Mouse (Mus musculus): ENCODE results near the gene Tex28. TPM values are rescaled to one million over a fixed set of nuclear protein-coding genes. Genes with fewer than 3 reads are reported as not detected.
"Not testable (repeated sequence)": the region's sequence is repeated elsewhere in the genome, so short reads cannot be mapped to it uniquely, and the experiment has no call there.

The Tex28 gene
- polyA plus RNA-seq (2012; rRNA removed) = not detected in 2 replicates

DNA sequence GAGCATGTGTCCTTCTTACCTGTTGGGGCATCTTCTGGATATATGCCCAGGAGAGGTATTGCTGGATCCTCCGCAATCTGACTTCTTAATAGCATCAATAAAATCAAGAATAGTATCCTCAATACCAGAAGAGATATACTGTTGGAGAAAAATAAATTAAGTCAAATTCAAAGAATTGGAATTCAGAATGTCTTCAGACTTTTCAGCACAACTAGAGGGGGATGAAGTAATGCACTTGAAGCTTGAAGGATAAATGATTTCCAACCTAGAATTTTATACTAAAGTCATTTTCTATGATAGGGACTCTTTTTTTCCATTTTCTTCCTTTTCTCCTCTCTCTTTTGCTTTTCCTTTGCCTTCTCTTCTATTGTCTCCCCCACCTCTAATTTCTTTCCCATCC, at the start of gene Tex28:
Tex28 (minus strand) TSS at position 101 of the 400 bp plus-strand sequence.
- TF ChIP-seq POLR2A (IDR thresholded peaks at IDR 0.05; ENCODE audit: borderline replicate concordance, extremely low read depth, insufficient read depth, insufficient read length, poor library complexity, severe bottlenecking) = no peak
- TF ChIP-seq CTCF (IDR thresholded peaks at IDR 0.05; ENCODE audit: borderline replicate concordance, extremely low read depth, insufficient read depth, insufficient read length) = no peak
- DNase-seq (ENCODE audit: low read depth) = no peak

DNA sequence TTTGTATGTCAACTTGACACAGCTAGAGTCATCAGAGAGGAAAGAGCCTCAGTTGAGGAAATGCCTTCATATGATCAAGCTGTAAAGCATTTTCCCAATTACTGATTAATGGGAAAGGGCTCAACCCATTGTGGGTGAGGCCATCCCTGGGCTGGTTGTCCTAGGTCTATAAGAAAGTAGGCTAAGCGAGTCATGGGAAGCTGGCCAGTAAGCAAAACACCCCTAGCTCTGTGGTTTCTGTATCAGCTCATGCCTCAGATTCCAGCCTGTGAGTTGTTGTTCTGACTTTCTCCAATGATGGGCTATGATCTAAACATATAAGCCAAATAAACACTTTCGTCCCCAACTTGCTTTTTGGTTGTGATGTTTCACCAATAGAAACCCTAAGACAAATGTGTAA, 35.9 kb upstream of the Tex28 start:
- TF ChIP-seq POLR2A (IDR thresholded peaks at IDR 0.05; ENCODE audit: borderline replicate concordance, extremely low read depth, insufficient read depth, insufficient read length, poor library complexity, severe bottlenecking) (no peak), CTCF (IDR thresholded peaks at IDR 0.05; ENCODE audit: borderline replicate concordance, extremely low read depth, insufficient read depth, insufficient read length) (no peak)
- DNase-seq (ENCODE audit: low read depth) = no peak

DNA sequence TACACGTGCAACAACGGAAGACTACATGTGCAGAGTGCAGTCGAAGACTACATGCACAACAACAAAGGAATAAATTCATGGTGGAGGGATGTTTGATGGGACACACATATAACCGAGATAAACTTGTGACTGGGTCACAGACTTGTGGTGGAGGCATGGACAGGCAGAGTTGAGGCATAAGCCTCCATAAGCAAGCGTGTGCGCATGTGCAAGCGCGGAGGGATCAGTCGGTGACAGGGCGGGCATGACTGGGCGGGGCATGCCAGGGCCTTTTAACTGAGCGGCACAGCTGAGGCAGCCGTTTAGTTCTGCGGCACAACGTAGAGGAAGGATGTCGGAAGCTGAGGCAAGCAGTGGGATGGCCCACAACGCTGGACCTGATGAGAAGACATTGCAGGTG, 9.3 kb upstream of the Tex28 start, which contains the start of gene Tktl1:
Tktl1 (plus strand) TSS at position 301 of the 400 bp plus-strand sequence.
- TF ChIP-seq POLR2A (IDR thresholded peaks at IDR 0.05; ENCODE audit: borderline replicate concordance, extremely low read depth, insufficient read depth, insufficient read length, poor library complexity, severe bottlenecking) (no peak), CTCF (IDR thresholded peaks at IDR 0.05; ENCODE audit: borderline replicate concordance, extremely low read depth, insufficient read depth, insufficient read length) (no peak)
- DNase-seq (ENCODE audit: low read depth) = no peak

DNA sequence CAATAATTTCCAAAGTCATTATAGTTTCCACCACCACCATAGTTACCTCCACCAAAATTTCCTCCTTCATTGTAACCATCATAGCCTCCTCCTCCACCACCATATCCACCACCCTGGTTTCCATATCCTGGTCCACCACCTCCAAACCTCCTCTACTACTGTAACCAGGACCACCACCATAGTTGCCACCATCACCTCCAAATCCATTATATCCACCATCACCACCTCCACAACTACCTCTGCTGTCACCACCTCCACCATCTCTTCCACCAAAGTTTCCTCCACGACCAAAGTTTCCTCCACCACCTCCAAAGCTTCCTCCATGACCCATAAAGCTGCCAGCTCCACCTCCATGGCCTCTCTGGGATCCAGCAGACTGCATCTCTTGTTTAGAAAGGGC, 32.4 kb downstream of the Tex28 start, which contains the start of gene Mecp2:
Mecp2 (minus strand) TSS at position 101 of the 400 bp plus-strand sequence.
- DNase-seq (ENCODE audit: low read depth) = not testable (repeated sequence)

DNA sequence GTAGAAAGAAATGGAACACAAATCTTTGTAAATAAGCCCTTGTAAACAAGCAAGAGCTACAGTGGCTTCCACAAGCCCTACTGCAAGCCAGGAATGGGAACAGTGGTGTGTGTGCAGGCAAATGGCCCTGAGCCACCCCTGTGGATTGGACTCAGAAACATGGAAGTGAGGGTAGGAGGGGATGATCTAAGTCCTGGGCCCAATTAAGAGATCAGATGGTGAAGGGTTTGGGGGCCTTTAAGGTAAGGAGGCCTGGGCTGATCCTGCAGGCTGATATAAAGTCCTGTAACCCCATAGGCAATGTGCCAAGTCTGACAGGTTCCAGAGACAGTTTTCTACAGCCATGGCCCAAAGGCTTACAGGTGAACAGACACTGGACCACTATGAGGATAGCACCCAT, 40.5 kb downstream of the Tex28 start, which contains the start of gene Opn1mw:
Opn1mw (plus strand) TSS at position 301 of the 400 bp plus-strand sequence.
- TF ChIP-seq POLR2A (IDR thresholded peaks at IDR 0.05; ENCODE audit: borderline replicate concordance, extremely low read depth, insufficient read depth, insufficient read length, poor library complexity, severe bottlenecking) (no peak), CTCF (IDR thresholded peaks at IDR 0.05; ENCODE audit: borderline replicate concordance, extremely low read depth, insufficient read depth, insufficient read length) (no peak)

DNA sequence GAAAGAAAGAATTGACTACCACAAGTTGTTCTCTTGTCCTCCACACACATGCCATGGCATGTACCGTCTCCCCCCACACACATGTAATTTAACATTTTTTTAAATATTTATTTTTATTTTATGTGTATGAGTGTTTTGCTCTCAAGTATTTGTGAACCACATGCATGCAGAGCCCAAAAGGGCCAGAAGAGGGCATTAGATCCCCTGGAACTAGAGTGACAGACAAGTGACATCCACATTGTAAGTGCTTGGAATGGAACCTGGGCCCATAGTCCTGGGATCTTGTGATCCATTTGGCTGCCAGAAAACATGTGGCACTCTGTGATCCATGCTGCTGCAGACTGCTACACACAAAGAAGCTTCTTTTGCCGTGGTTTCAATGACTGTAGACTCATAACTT, 42.7 kb downstream of the Tex28 start:
- no peak for TF ChIP-seq CTCF (IDR thresholded peaks at IDR 0.05; ENCODE audit: borderline replicate concordance, extremely low read depth, insufficient read depth, insufficient read length)
- TF ChIP-seq POLR2A (IDR thresholded peaks at IDR 0.05; ENCODE audit: borderline replicate concordance, extremely low read depth, insufficient read depth, insufficient read length, poor library complexity, severe bottlenecking) = no peak
- DNase-seq (ENCODE audit: low read depth) = peak; percentile 0

More for the DNA sequence above, 40.5 kb downstream of the Tex28 start, which contains the start of gene Opn1mw:
- DNase-seq (ENCODE audit: low read depth) = no peak

DNA sequence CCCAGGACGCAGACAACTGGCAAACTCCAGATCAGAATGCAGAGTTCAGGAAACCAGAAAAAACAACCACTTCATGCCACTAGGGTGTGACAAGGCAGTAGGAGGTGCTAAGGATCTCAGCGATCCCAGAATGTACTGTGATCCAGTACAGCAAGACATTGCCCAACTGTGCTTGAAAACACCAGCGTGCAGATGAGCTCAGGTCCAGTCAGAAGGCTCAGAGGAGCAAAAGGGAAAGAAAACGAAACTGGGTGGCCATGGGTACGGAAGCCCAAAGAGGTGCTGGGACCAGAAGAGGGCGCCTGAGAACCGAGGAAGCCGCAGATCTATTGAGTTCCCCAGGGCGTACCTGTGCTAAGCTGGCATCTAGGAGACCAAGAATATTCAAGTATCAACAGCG, 52.1 kb downstream of the Tex28 start:
- TF ChIP-seq CTCF (IDR thresholded peaks at IDR 0.05; ENCODE audit: borderline replicate concordance, extremely low read depth, insufficient read depth, insufficient read length) (peak; percentile 52), POLR2A (IDR thresholded peaks at IDR 0.05; ENCODE audit: borderline replicate concordance, extremely low read depth, insufficient read depth, insufficient read length, poor library complexity, severe bottlenecking) (no peak)
- peak; percentile 68 for DNase-seq (ENCODE audit: low read depth)

DNA sequence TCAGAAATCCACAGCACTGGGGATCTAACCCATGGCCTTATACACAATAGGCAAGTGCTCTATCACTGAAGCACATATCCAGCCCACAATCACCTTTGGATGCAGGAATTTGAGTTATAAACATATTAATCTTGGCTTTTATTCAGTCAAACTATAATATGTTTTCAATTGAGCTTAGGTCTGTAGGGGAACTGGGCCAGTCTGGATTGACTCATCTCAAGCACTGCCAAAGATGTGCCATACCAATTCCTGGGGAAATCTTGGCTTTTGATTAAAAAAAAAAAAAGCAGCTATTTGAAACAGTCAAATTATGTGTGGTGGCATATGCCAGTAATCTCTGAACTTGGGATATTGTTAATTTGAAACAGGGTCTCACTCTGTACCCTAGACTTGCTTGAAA, 53.6 kb downstream of the Tex28 start:
- TF ChIP-seq POLR2A (IDR thresholded peaks at IDR 0.05; ENCODE audit: borderline replicate concordance, extremely low read depth, insufficient read depth, insufficient read length, poor library complexity, severe bottlenecking) (no peak), CTCF (IDR thresholded peaks at IDR 0.05; ENCODE audit: borderline replicate concordance, extremely low read depth, insufficient read depth, insufficient read length) (no peak)
- DNase-seq (ENCODE audit: low read depth) = no peak

DNA sequence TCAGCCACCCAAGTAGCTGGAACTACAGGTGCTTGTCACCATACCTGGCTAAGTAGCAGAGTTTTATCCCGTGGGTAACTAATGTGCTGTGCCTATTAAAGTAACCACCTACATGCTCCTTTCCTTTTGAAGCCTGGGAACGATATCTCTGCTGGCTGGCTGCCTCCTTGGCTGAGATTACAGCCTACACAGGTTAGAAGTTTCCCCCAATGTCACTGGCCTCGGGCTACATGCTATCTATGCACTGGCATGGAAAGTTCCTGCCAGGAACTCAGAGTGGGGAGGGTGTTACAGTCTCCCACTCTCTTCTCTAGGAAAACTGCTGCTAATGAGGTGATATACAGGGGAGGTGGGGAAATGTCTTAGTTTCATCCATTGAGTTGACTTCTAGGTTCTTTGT, 58.9 kb downstream of the Tex28 start:
- TF ChIP-seq POLR2A (IDR thresholded peaks at IDR 0.05; ENCODE audit: borderline replicate concordance, extremely low read depth, insufficient read depth, insufficient read length, poor library complexity, severe bottlenecking) (no peak), CTCF (IDR thresholded peaks at IDR 0.05; ENCODE audit: borderline replicate concordance, extremely low read depth, insufficient read depth, insufficient read length) (no peak)
- DNase-seq (ENCODE audit: low read depth) = no peak

DNA sequence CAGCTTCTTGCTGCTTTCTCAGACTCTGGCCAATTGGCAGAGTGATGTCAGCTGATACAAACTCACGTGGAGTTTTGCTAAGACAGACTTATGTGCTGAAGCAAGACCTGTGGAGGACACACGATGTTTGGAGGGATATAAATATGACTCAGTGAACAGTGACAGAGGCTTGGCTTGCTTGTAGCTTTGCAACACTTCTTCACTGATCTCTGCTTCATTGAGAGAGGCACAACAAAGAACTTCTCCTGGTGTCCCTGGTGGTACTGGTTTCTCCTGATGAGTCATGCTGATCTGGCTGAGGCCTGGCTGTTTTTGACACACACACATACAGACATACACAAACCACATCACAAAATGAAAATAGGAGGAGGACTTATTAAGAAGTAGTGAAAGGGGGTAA, 61.7 kb downstream of the Tex28 start:
- no peak for DNase-seq (ENCODE audit: low read depth)
- no peak for TF ChIP-seq POLR2A (IDR thresholded peaks at IDR 0.05; ENCODE audit: borderline replicate concordance, extremely low read depth, insufficient read depth, insufficient read length, poor library complexity, severe bottlenecking)
- TF ChIP-seq CTCF (IDR thresholded peaks at IDR 0.05; ENCODE audit: borderline replicate concordance, extremely low read depth, insufficient read depth, insufficient read length) = no peak

DNA sequence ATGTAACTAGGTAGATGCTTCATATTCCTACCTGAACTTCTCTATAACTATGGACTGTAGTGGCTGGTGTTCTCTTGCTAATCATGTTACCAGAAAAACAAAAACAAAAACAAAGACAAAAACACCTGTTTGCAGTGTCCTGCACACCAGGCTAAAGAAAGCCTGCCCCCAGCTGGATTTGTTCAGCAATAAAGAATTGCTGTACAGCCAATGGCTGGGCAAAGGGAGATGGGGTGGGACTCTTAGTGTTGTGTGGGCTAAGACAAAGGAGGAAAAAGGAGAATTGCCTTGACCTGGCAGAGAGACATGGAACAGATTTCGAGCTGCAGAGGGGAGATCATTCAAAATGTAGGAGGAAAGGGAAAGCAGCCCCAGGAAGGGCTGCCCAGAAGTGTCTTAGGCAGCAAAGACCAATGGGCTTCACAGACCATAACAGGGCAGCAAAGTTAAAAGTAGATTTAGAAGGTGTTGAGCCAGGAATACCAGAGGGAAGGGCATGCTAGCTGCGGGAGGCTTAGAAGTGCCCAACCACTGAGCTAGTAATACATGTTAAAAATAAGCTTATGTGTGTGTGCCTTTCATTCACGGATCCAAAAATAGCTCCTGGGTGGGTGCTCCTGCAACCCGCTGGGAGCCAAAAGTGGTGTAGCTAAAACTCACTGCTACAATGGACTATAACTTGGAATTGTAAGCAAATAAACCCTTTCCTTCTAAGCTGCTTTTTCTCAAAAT, 64.0 kb downstream of the Tex28 start:
- no peak for DNase-seq (ENCODE audit: low read depth)
- TF ChIP-seq CTCF (IDR thresholded peaks at IDR 0.05; ENCODE audit: borderline replicate concordance, extremely low read depth, insufficient read depth, insufficient read length) (no peak), POLR2A (IDR thresholded peaks at IDR 0.05; ENCODE audit: borderline replicate concordance, extremely low read depth, insufficient read depth, insufficient read length, poor library complexity, severe bottlenecking) (no peak)

Other genes starting within 250 kb of the Tex28 start
- 6.6 and 8.5 TPM in 2 replicates for gene Arhgap4, start 246.0 kb downstream of the Tex28 start, polyA plus RNA-seq (2012; rRNA removed)
- 87.7 and 97.8 TPM in 2 replicates for gene Naa10, start 245.9 kb downstream of the Tex28 start, polyA plus RNA-seq (2012; rRNA removed)
- gene Renbp, start 237.0 kb downstream of the Tex28 start, polyA plus RNA-seq (2012; rRNA removed) = 8.0 and 8.7 TPM in 2 replicates
- gene Hcfc1, start 201.5 kb downstream of the Tex28 start, polyA plus RNA-seq (2012; rRNA removed) = 50.3 and 83.2 TPM in 2 replicates
- gene Irak1, start 143.9 kb downstream of the Tex28 start, polyA plus RNA-seq (2012; rRNA removed) = 59.2 and 77.8 TPM in 2 replicates
- not detected in 2 replicates for gene Opn1mw, start 40.4 kb downstream of the Tex28 start, polyA plus RNA-seq (2012; rRNA removed)
- gene Mecp2, start 32.5 kb downstream of the Tex28 start, polyA plus RNA-seq (2012; rRNA removed) = 25.4 and 38.9 TPM in 2 replicates
- not detected in 2 replicates for gene Tktl1, start 9.4 kb upstream of the Tex28 start, polyA plus RNA-seq (2012; rRNA removed)
- 372 and 441 TPM in 2 replicates for gene Flna, start 82.0 kb upstream of the Tex28 start, polyA plus RNA-seq (2012; rRNA removed)
- 84.6 and 102 TPM in 2 replicates for gene Emd, start 86.8 kb upstream of the Tex28 start, polyA plus RNA-seq (2012; rRNA removed)
- gene Rpl10, start 103.0 kb upstream of the Tex28 start, polyA plus RNA-seq (2012; rRNA removed) = 1,601 and 1,926 TPM in 2 replicates
- 76.5 and 110 TPM in 2 replicates for gene Taz, start 114.1 kb upstream of the Tex28 start, polyA plus RNA-seq (2012; rRNA removed)
- 3.0 and 4.0 TPM in 2 replicates for gene Dnase1l1, start 114.5 kb upstream of the Tex28 start, polyA plus RNA-seq (2012; rRNA removed)
- 313 and 338 TPM in 2 replicates for gene Atp6ap1, start 129.3 kb upstream of the Tex28 start, polyA plus RNA-seq (2012; rRNA removed)
- 1,152 and 1,204 TPM in 2 replicates for gene Gdi1, start 137.2 kb upstream of the Tex28 start, polyA plus RNA-seq (2012; rRNA removed)
- gene Fam50a, start 145.2 kb upstream of the Tex28 start, polyA plus RNA-seq (2012; rRNA removed) = 32.0 and 41.0 TPM in 2 replicates
- 297 and 349 TPM in 2 replicates for gene Plxna3, start 161.2 kb upstream of the Tex28 start, polyA plus RNA-seq (2012; rRNA removed)
- gene Lage3, start 185.8 kb upstream of the Tex28 start, polyA plus RNA-seq (2012; rRNA removed) = 63.0 and 107 TPM in 2 replicates
- gene Ubl4a, start 205.4 kb upstream of the Tex28 start, polyA plus RNA-seq (2012; rRNA removed) = 52.8 and 63.4 TPM in 2 replicates
- gene Slc10a3, start 205.5 kb upstream of the Tex28 start, polyA plus RNA-seq (2012; rRNA removed) = 6.1 and 7.7 TPM in 2 replicates
- 35.3 and 47.8 TPM in 2 replicates for gene Fam3a, start 225.4 kb upstream of the Tex28 start, polyA plus RNA-seq (2012; rRNA removed)
- 15.1 and 16.0 TPM in 2 replicates for gene Ikbkg, start 225.5 kb upstream of the Tex28 start, polyA plus RNA-seq (2012; rRNA removed)